Mouse (Mus musculus): ENCODE results near the gene Cpz.

DNA sequence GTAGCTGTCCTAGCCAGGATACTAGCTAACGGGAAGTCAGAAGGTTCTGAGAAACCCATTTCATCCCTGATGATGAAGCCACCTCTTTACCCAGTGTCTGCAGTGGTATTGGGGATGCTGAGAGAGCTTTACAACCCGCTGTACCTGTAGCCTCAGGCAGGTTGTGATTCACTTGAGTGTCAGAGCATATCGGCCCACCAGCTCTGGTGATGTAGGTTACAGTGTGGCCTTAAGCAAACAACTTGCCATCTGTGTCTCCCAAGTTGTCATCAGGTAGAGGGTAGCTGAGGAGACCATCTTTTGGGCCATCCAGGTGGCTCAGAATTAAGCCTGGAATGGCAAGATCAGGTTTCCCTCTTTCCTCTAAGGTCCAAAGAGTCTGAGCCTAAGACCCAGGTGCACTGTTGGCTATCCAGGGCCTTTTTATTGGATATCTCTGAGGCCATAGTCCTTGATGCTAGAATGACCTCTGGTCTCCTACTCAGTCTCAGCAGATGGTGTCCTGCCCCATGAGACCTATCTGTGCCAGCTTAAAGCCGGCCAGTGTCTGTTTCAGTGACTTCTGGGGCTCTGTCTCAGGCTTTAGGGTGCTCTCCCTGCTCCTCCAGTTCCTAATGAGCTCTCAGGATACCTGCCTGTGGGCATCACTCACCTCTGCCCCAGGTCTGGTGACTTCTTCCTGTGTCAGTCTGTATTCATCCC lies 27.5 kb upstream of the Cpz start:
- no peak for TF ChIP-seq POLR2A (IDR thresholded peaks at IDR 0.05; ENCODE audit: low read depth, low read length)
- TF ChIP-seq CTCF (IDR thresholded peaks at IDR 0.05; ENCODE audit: extremely low read depth, insufficient read length, insufficient replicate concordance, low read depth, low read length), result no peak

Data from small intestine, adult 2 months (tissue).